Mouse (Mus musculus) testis, postnatal 14 days (tissue): ENCODE measurements at regions not wholly inside any gene's neighbourhood (a gene's known extent, or its start where the extent isn't known, plus 50 kb on each side); places are given as distances from the start of the nearest gene placed in this dataset.
A peak's percentile ranks its signal among the peaks of the same experiment; 100 is the strongest.
"Not testable (repeated sequence)": the region's sequence is repeated elsewhere in the genome, so short reads cannot be mapped to it uniquely, and the experiment has no call there.

Experiments used
- DNase-seq: peaks from one replicate; pipeline ENCODE4 v3.0.0; 2021; ENCODE audit warnings: low spot score

GRCm38 (mm10) chr2:94772801-94773200, 334.9 kb upstream of the Api5 start:
- no peak for DNase-seq

GRCm38 (mm10) chr2:94772268-94772667, 334.3 kb upstream of the Api5 start:
- no peak for DNase-seq

GRCm38 (mm10) chr2:94766524-94766923, 328.6 kb upstream of the Api5 start:
- DNase-seq, result no peak

GRCm38 (mm10) chr2:94764852-94765435, 327.0 kb upstream of the Api5 start:
- DNase-seq, result no peak

GRCm38 (mm10) chr2:94764451-94764850, 326.5 kb upstream of the Api5 start:
- DNase-seq, result no peak

GRCm38 (mm10) chr2:94748161-94748711, 310.3 kb upstream of the Api5 start:
- DNase-seq, result no peak

- peak; percentile 8 for DNase-seq
Measured at GRCm38 (mm10) chr2:94729791-94730190, 291.9 kb upstream of the Api5 start.

- no peak for DNase-seq
Measured at GRCm38 (mm10) chr2:94699383-94699782, 261.4 kb upstream of the Api5 start.

GRCm38 (mm10) chr2:94695212-94695611, 257.3 kb upstream of the Api5 start:
- no peak for DNase-seq

- DNase-seq, result no peak
Measured at GRCm38 (mm10) chr2:94690560-94690959, 252.6 kb upstream of the Api5 start.

GRCm38 (mm10) chr2:94685619-94686018, 247.7 kb upstream of the Api5 start:
- not testable (repeated sequence) for DNase-seq

GRCm38 (mm10) chr2:94680096-94680765, 242.3 kb upstream of the Api5 start:
- no peak for DNase-seq

- DNase-seq, result no peak
Measured at GRCm38 (mm10) chr2:94665850-94666249, 227.9 kb upstream of the Api5 start.

GRCm38 (mm10) chr2:94658426-94658825, 220.5 kb upstream of the Api5 start:
- no peak for DNase-seq
